Comparison of ENCODE assay signal across 8 mouse cellular contexts in genomic region chr13:53475701-53476188, GRCm38 (mm10). TPM values are rescaled to one million over a fixed set of nuclear protein-coding genes. Genes with fewer than 3 reads are reported as not detected.
DNase-seq lines count a peak whose midpoint lies in the region; ATAC-seq and TF ChIP-seq lines count a peak whose summit lies in the region.

No protein-coding gene starts in this region.

- peaks cover 30% of the 10 kb centered on the region for H3K4me1 ChIP-seq in forebrain, embryonic 13.5 days
- H3K4me1 ChIP-seq in kidney, adult 2 months (ENCODE audit: control insufficient read depth, insufficient read depth, low read length), result no peaks in the 10 kb centered on the region

- no peaks in the 10 kb centered on the region for H3K36me3 ChIP-seq in forebrain, embryonic 13.5 days (ENCODE audit: poor library complexity, severe bottlenecking)
- H3K36me3 ChIP-seq in kidney, adult 2 months (ENCODE audit: control insufficient read depth, insufficient read depth, low read length), result no peaks in the 10 kb centered on the region

- DNase-seq in ovary, adult 18-20 months (ENCODE audit: low spot score), result peak; percentile 9
- no peak for DNase-seq in ovary, postnatal 10 days (ENCODE audit: low spot score)
- peak; percentile 30 for DNase-seq in kidney, adult 2 months
- peak; percentile 10 for DNase-seq in lung, postnatal 14 days
- DNase-seq in testis, postnatal 14 days (ENCODE audit: low spot score), result peak; percentile 49
- no peak for DNase-seq in gastrocnemius, postnatal 4 days (ENCODE audit: low spot score in 2 of 2)
- DNase-seq in thymus, postnatal 25 days, result no peak

- H3K9ac ChIP-seq in forebrain, embryonic 13.5 days, result peak overlapping the region; percentile 50

- H3K4me2 ChIP-seq in forebrain, embryonic 13.5 days, result peak overlapping the region; percentile 91

- H3K27me3 ChIP-seq in forebrain, embryonic 13.5 days, result peaks cover 87% of the 10 kb centered on the region
- peaks cover 2% of the 10 kb centered on the region; the same call in 1 of the 2 replicates for H3K27me3 ChIP-seq in kidney, adult 2 months (replicated peaks; ENCODE audit: control insufficient read depth, insufficient read depth, low read length)

- no peak for TF ChIP-seq CTCF in kidney, adult 2 months (conservative IDR thresholded peaks at IDR 0.05; ENCODE audit: insufficient read depth, insufficient read length, low read depth, low read length)

- under 1% methylated on average over 29 of the region's 37 CpGs for WGBS in forebrain, embryonic 13.5 days
- under 1% methylated on average over 37 of the region's 37 CpGs for WGBS in kidney, adult 2 months

- H3K27ac ChIP-seq in forebrain, embryonic 13.5 days, result no peak overlapping the region
- no peak overlapping the region for H3K27ac ChIP-seq in kidney, adult 2 months (ENCODE audit: insufficient read depth, low read depth, low read length)

- ATAC-seq in forebrain, embryonic 13.5 days, result peak; percentile 39; the same call in 1 of the 2 replicates

- no peak for TF ChIP-seq POLR2A in kidney, adult 2 months (IDR thresholded peaks at IDR 0.05; ENCODE audit: low read depth, low read length)

- peak overlapping the region; percentile 46 for H3K4me3 ChIP-seq in forebrain, embryonic 13.5 days
- no peak overlapping the region for H3K4me3 ChIP-seq in kidney, adult 2 months (ENCODE audit: insufficient read depth, low read depth, low read length)

- H3K9me3 ChIP-seq in forebrain, embryonic 13.5 days (replicated peaks), result no peaks in the 10 kb centered on the region

RNA-seq across cellular contexts. Expression of gene Msx2, which starts 2.9 kb away (rescaled TPM):
- 1.2 and 1.8 TPM in 2 replicates for polyA plus RNA-seq in forebrain, embryonic 13.5 days (2015; fragmentation: Nextera tagmentation; extraction: Ambion mirVana)
- polyA plus RNA-seq in kidney, adult 2 months (2012; rRNA removed), result 0.29 and 0.34 TPM in 2 replicates
- under 1 TPM; 0.31 to 0.69 TPM for total RNA-seq in gastrocnemius, postnatal 4 days (2021)

Comparison
In these comparisons a context has a peak if more than half of its experiments do, and no peak if none do; other contexts are left out.
1. DNase-seq: peak in ovary, adult 18-20 months (single experiment), kidney, adult 2 months (single experiment), lung, postnatal 14 days (single experiment) and testis, postnatal 14 days (single experiment); none in ovary, postnatal 10 days (single experiment), gastrocnemius, postnatal 4 days (0 of 2) and thymus, postnatal 25 days (single experiment).